Mouse (Mus musculus): ENCODE measurements around the gene Dock1.

DNA sequence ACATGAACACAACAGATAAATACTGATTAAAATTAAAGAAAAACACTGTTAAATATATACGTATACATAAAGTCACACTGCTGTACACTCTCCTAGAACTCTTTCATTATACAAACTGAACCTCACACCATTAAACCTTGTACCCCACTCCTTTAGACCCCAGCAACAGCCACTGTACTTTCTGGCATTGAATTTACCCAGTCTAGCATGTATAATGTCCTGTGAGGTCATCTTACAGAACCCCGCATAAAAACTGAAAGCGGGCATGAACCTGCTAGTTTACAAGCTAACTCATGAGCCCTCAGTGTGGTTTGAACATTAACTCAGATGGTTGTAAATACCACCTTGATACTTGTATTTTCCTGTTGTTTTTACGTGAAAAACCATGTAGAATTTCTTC lies 489.2 kb downstream of the Dock1 start:
- TF ChIP-seq POLR2A (IDR thresholded peaks at IDR 0.05; ENCODE audit: extremely low read depth, insufficient read depth, low read length), result no peak
- TF ChIP-seq CTCF (IDR thresholded peaks at IDR 0.05; ENCODE audit: extremely low read depth, insufficient read depth, low read length), result no peak
